Mouse (Mus musculus): ENCODE data around the gene Lyz1. TPM values are rescaled to one million over a fixed set of nuclear protein-coding genes. Genes with fewer than 3 reads are reported as not detected.
"Not testable (repeated sequence)": the region's sequence is repeated elsewhere in the genome, so short reads cannot be mapped to it uniquely, and the experiment has no call there.

The Lyz1 gene
- polyA plus RNA-seq, 2 experiments, result 0.02 to 0.13 TPM

DNA sequence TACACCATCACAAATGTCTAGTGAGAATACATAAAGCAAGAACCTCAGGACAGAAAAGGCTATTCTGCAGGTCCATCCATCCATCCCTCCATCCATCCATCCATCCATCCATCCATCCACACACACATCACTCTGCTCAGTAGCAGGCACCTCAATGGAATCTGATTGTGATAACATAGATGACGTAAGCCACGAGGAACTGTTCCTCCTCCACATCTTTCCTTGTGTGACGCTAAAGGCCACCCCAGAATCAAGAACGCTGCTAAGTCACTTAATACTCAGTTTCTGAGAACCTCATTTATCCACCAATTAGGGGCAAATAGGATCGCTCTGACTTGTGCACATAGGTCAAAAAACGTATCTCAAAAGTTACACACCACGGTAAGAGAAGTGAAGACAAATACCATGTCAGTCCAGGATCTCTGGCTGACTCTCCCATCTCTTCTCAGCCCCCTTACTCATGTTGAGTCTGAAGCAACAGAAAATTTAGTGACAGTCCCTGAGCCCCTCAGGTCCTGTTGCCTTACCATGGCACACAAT lies 11.2 kb downstream of the Lyz1 start:
- Histone ChIP-seq H3K4me2 (ENCODE audit: low read depth) (peak overlapping the region; percentile 4), H3K4me3 (ENCODE audit: insufficient read depth in 1 of 2, low read depth in 2 of 2, low read length in 2 of 2) (peak overlapping the region; percentile 11 to 21; a peak in 2 of 4 replicates), H3K9me3 (ENCODE audit: control insufficient read depth, low read length) (no peaks in the 10 kb centered on the region), H3K27ac (no peak overlapping the region), H3K36me3 (replicated peaks; ENCODE audit: control insufficient read depth, insufficient read depth, low read depth) (no peaks in the 10 kb centered on the region), H3K4me1 (replicated peaks; ENCODE audit: control insufficient read depth in 2 of 2, insufficient read depth in 2 of 2, low read length in 1 of 2) (peaks cover 0 to 5% of the 10 kb centered on the region in 2 experiments; a peak in 1 of 4 replicates), H3K27me3 (ENCODE audit: control insufficient read depth, insufficient read depth, low read length) (no peaks in the 10 kb centered on the region), H3K9ac (replicated peaks) (no peak overlapping the region)
- ATAC-seq (ENCODE audit: insufficient read depth), result no peak
- DNase-seq (ENCODE audit: low read depth in 3 of 3, low spot score in 3 of 3), result no peak
- 47% methylated on average over 7 of the region's 7 CpGs for WGBS (ENCODE audit: insufficient replicate concordance)
- no peak for TF ChIP-seq CTCF (IDR thresholded peaks at IDR 0.05; ENCODE audit: low read depth)
- no peak for TF ChIP-seq EP300 (IDR thresholded peaks at IDR 0.05; ENCODE audit: low read depth)

DNA sequence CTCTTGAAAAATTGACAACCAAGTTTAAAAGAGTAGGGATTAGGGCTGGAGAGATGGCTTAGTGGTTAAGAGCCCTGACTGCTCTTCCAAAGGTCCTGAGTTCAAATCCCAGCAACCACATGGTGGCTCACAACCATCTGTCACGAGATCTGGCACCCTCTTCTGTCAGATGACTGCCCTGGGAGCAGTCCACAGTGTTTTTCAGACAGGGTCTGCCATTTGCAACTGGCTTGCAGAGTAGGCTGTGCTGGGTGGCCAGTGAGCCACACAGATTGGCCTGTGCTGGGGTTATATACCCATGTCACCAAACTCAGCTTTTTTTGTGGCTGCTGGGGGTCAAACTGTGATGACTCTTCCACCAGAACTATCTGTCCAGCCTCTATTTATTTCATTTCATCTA lies 12.7 kb downstream of the Lyz1 start:
- H3K4me2 ChIP-seq (ENCODE audit: low read depth), result no peak overlapping the region

DNA sequence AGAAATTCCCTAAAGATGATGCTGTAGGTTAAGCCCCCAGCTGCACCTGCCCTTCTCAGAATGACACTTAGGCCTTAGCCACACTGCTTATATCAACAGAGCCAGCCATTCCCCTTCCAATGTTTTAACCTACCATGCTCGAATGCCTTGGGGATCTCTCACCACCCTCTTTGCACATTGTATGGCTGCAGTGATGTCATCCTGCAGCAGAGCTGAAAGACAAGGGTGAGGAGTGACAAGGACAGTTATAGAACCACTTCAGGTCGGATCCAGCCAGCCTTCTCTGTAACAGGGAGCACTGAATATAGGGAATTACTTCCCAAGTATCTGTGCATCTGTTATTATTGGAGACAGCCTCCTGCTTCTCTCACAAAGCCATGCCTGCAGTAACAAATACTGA lies 14.2 kb downstream of the Lyz1 start:
- 35% methylated on average over 2 of the region's 2 CpGs for WGBS (ENCODE audit: insufficient replicate concordance)
- not testable (repeated sequence) for H3K9ac ChIP-seq (replicated peaks)

More for the DNA sequence above, 12.7 kb downstream of the Lyz1 start:
- TF ChIP-seq EP300 (IDR thresholded peaks at IDR 0.05; ENCODE audit: low read depth) (no peak), CTCF (IDR thresholded peaks at IDR 0.05; ENCODE audit: low read depth) (no peak)
- H3K9ac ChIP-seq (replicated peaks), result no peak overlapping the region
- H3K27me3 ChIP-seq (ENCODE audit: control insufficient read depth, insufficient read depth, low read length), result no peaks in the 10 kb centered on the region
- WGBS (ENCODE audit: insufficient replicate concordance), result 41% methylated on average over 1 of the region's 1 CpGs
- H3K36me3 ChIP-seq (replicated peaks; ENCODE audit: control insufficient read depth, insufficient read depth, low read depth), result no peaks in the 10 kb centered on the region
- no peak for ATAC-seq (ENCODE audit: insufficient read depth)
- DNase-seq (ENCODE audit: low read depth in 3 of 3, low spot score in 3 of 3), result no peak
- no peaks in the 10 kb centered on the region for H3K9me3 ChIP-seq (ENCODE audit: control insufficient read depth, low read length)
- no peak overlapping the region for H3K27ac ChIP-seq
- no peak overlapping the region for H3K4me3 ChIP-seq (ENCODE audit: insufficient read depth in 1 of 2, low read depth in 2 of 2, low read length in 2 of 2)
- H3K4me1 ChIP-seq (replicated peaks; ENCODE audit: control insufficient read depth in 2 of 2, insufficient read depth in 2 of 2, low read length in 1 of 2), result peaks cover 0 to 4% of the 10 kb centered on the region in 2 experiments; a peak in 1 of 4 replicates

DNA sequence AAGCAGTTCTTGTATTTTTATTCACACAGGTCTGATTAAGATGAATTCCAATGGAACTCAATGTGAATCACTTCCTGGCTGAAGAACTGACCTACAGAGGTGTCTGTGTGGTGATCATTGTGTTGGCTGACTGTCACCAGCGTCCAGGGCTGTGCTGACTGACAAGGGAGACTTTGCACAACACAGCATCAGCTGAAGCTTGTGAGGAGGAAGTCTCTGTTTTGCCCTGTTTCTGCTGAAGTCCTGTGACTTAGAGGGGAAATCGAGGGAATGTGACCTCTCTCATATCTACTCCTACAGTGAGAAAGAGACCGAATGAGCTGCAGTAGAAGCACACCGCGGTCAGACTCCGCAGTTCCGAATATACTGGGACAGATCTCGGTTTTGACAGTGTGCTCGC lies 14.9 kb downstream of the Lyz1 start:
- not testable (repeated sequence) for H3K9me3 ChIP-seq (ENCODE audit: control insufficient read depth, low read length); H3K4me3 ChIP-seq (ENCODE audit: insufficient read depth in 1 of 2, low read depth in 2 of 2, low read length in 2 of 2); H3K36me3 ChIP-seq (replicated peaks; ENCODE audit: control insufficient read depth, insufficient read depth, low read depth); DNase-seq (ENCODE audit: low read depth in 3 of 3, low spot score in 3 of 3); H3K4me1 ChIP-seq (replicated peaks; ENCODE audit: control insufficient read depth in 2 of 2, insufficient read depth in 2 of 2, low read length in 1 of 2); ATAC-seq (ENCODE audit: insufficient read depth); H3K4me2 ChIP-seq (ENCODE audit: low read depth); H3K9ac ChIP-seq (replicated peaks); H3K27ac ChIP-seq; H3K27me3 ChIP-seq (ENCODE audit: control insufficient read depth, insufficient read depth, low read length)
- WGBS (ENCODE audit: insufficient replicate concordance), result 61% methylated on average over 9 of the region's 9 CpGs

More for the DNA sequence above, 14.2 kb downstream of the Lyz1 start:
- not testable (repeated sequence) for H3K36me3 ChIP-seq (replicated peaks; ENCODE audit: control insufficient read depth, insufficient read depth, low read depth); DNase-seq (ENCODE audit: low read depth in 3 of 3, low spot score in 3 of 3); H3K27ac ChIP-seq; H3K4me3 ChIP-seq (ENCODE audit: insufficient read depth in 1 of 2, low read depth in 2 of 2, low read length in 2 of 2); H3K9me3 ChIP-seq (ENCODE audit: control insufficient read depth, low read length); ATAC-seq (ENCODE audit: insufficient read depth); H3K4me1 ChIP-seq (replicated peaks; ENCODE audit: control insufficient read depth in 2 of 2, insufficient read depth in 2 of 2, low read length in 1 of 2); H3K4me2 ChIP-seq (ENCODE audit: low read depth); H3K27me3 ChIP-seq (ENCODE audit: control insufficient read depth, insufficient read depth, low read length)

DNA sequence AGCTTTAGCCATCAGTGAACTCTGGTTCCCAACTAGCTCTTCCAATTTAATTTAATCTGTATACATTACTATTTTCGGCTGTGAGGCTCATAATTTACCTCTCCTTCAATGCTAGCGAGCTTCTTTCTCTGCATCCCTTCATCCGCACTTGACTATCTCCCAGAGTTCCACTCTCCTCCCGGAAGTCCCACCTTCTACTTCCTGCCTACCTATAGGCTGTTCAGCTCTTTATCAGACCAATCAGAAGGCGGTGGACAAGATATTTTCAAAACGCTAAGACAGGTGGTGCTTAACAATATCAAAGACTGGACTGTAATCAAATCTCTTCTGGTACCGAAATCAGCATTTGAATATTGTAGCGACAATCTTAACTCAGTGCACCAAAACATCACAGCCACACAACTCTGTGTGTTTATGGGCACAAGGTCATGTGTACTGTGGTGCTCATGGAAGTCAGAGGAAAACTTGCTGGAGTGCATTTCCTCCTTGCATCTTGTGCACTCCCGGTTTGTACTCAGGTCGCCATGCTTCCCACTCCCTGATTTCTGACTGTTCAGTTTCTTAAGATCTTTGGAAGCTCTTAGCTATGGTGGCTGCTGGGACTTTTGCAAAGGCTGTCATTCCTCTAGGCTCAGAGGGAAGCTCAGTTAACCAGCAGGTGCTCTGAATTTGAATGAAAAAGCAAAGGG lies 16.8 kb downstream of the Lyz1 start:
- no peaks in the 10 kb centered on the region for H3K9me3 ChIP-seq (ENCODE audit: control insufficient read depth, low read length)
- no peak for ATAC-seq (ENCODE audit: insufficient read depth)

DNA sequence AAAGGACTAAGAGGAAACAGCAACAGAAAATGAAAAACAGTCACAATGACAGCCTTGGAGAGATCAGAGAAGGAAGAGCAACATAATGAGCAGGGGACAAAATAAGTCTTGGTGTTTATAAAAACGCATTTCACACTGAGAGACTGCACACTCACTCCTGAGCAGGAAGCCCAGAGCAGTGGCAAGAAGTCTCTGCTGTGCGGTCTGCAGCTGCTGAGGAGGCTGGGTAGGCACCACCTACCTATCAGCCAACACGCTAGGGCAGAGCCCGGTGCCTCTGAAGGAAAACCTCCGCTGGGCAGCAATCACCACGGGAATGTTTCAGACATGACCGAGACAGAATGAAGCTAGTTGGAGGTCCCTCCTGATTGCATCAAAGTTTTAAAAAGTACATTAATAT lies 18.0 kb downstream of the Lyz1 start:
- H3K9ac ChIP-seq (replicated peaks); H3K9me3 ChIP-seq (ENCODE audit: control insufficient read depth, low read length): not testable (repeated sequence)
- WGBS (ENCODE audit: insufficient replicate concordance), result 41% methylated on average over 2 of the region's 7 CpGs

More for the DNA sequence above, 16.8 kb downstream of the Lyz1 start:
- DNase-seq (ENCODE audit: low read depth in 3 of 3, low spot score in 3 of 3), result no peak
- Histone ChIP-seq H3K9ac (replicated peaks) (no peak overlapping the region), H3K36me3 (replicated peaks; ENCODE audit: control insufficient read depth, insufficient read depth, low read depth) (no peaks in the 10 kb centered on the region), H3K4me3 (ENCODE audit: insufficient read depth in 1 of 2, low read depth in 2 of 2, low read length in 2 of 2) (no peak overlapping the region), H3K27me3 (ENCODE audit: control insufficient read depth, insufficient read depth, low read length) (no peaks in the 10 kb centered on the region), H3K4me2 (ENCODE audit: low read depth) (no peak overlapping the region), H3K4me1 (replicated peaks; ENCODE audit: control insufficient read depth in 2 of 2, insufficient read depth in 2 of 2, low read length in 1 of 2) (no peaks in the 10 kb centered on the region), H3K27ac (no peak overlapping the region)
- 65% methylated on average over 10 of the region's 10 CpGs for WGBS (ENCODE audit: insufficient replicate concordance)
- TF ChIP-seq EP300 (IDR thresholded peaks at IDR 0.05; ENCODE audit: low read depth), result no peak
- no peak for TF ChIP-seq CTCF (IDR thresholded peaks at IDR 0.05; ENCODE audit: low read depth)

More for the DNA sequence above, 18.0 kb downstream of the Lyz1 start:
- ATAC-seq (ENCODE audit: insufficient read depth); H3K36me3 ChIP-seq (replicated peaks; ENCODE audit: control insufficient read depth, insufficient read depth, low read depth); H3K4me2 ChIP-seq (ENCODE audit: low read depth); H3K4me1 ChIP-seq (replicated peaks; ENCODE audit: control insufficient read depth in 2 of 2, insufficient read depth in 2 of 2, low read length in 1 of 2); DNase-seq (ENCODE audit: low read depth in 3 of 3, low spot score in 3 of 3); H3K27me3 ChIP-seq (ENCODE audit: control insufficient read depth, insufficient read depth, low read length); H3K27ac ChIP-seq; H3K4me3 ChIP-seq (ENCODE audit: insufficient read depth in 1 of 2, low read depth in 2 of 2, low read length in 2 of 2): not testable (repeated sequence)
